Mouse (Mus musculus): ENCODE measurements at regions not wholly inside any gene's neighbourhood (a gene's known extent, or its start where the extent isn't known, plus 50 kb on each side); places are given as distances from the start of the nearest gene placed in this dataset.

- no peak for TF ChIP-seq CTCF (IDR thresholded peaks at IDR 0.05; ENCODE audit: low read depth)
- TF ChIP-seq EP300 (IDR thresholded peaks at IDR 0.05; ENCODE audit: low read depth), result no peak
Observed at GRCm38 (mm10) chr6:67102541-67103134, 65.4 kb upstream of the Gadd45a start.

Data from liver, embryonic 14.5 days (tissue).